Mouse (Mus musculus): ENCODE measurements around the gene Cldn20.

DNA sequence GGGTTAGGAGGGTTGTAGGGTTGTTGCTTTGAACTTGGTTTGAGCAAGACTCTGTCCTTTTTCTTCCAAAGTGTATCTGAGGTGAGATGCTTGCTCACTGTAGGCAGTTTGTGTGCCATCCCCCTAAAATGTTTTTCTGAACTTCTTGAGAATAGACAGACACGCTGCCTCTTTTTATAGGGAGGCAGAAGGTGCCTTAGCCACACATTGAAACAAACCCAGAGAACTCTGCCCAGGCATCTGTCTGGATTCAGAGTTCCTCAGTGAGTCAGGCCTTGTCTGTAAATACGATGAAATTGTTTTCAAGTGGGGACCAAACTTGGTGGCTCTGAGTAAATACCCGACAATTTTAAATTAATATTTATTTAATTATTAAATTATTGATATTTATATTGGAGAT, 33.8 kb upstream of the Cldn20 start:
- TF ChIP-seq EP300 (IDR thresholded peaks at IDR 0.05; ENCODE audit: low read depth) = no peak
- TF ChIP-seq CTCF (IDR thresholded peaks at IDR 0.05; ENCODE audit: low read depth) = no peak
